Mouse (Mus musculus) intestine, postnatal 0 days (tissue): ENCODE results near the gene Stk4. TPM values are rescaled to one million over a fixed set of nuclear protein-coding genes. Genes with fewer than 3 reads are reported as not detected.
"Not testable (repeated sequence)": the region's sequence is repeated elsewhere in the genome, so short reads cannot be mapped to it uniquely, and the experiment has no call there.

Experiments
- ATAC-seq: fragments of 200-750 bp; cut with Nextera tagmentation; 2 replicates; pipeline ENCODE4 v1.8.0; 2017; ENCODE audit warnings: mild to moderate bottlenecking, moderate TSS enrichment, moderate library complexity
- H3K27ac ChIP-seq: fragments of 300-500 bp; sonication (generic); 2 replicates; pipeline ENCODE4 v1.5.1; 2014; ENCODE audit warnings: mild to moderate bottlenecking, low read depth, low read length, moderate library complexity
- H3K27me3 ChIP-seq: fragments of 300-500 bp; sonication (generic); replicated peaks from 2 replicates; pipeline ENCODE4 v1.6.1; 2014; ENCODE audit warnings: low read length, mixed read lengths; ENCODE audit not compliant: control insufficient read depth, insufficient read depth
- H3K36me3 ChIP-seq: fragments of 300-500 bp; sonication (generic); 2 replicates; pipeline ENCODE4 v1.6.1; 2014; ENCODE audit warnings: mild to moderate bottlenecking, moderate library complexity; ENCODE audit not compliant: control insufficient read depth, insufficient read depth
- H3K4me1 ChIP-seq: fragments of 300-500 bp; sonication (generic); replicated peaks from 2 replicates; pipeline ENCODE4 v1.6.1; 2014; ENCODE audit warnings: antibody characterized with exemption, low read length, mixed read lengths; ENCODE audit not compliant: control insufficient read depth, insufficient read depth
- H3K4me2 ChIP-seq: fragments of 300-500 bp; sonication (generic); replicated peaks from 2 replicates; pipeline ENCODE4 v1.6.1; 2014; ENCODE audit warnings: low read depth, mild to moderate bottlenecking, moderate library complexity
- H3K4me3 ChIP-seq: fragments of 300-500 bp; sonication (generic); 2 replicates; pipeline ENCODE4 v1.5.1; 2014; ENCODE audit warnings: low read depth, low read length
- H3K9ac ChIP-seq: fragments of 300-500 bp; sonication (generic); 2 replicates; pipeline ENCODE4 v1.6.1; 2014; ENCODE audit warnings: mild to moderate bottlenecking, low read depth, low read length
- H3K9me3 ChIP-seq: fragments of 300-500 bp; sonication (generic); 2 replicates; pipeline ENCODE4 v1.6.1; 2016; ENCODE audit warnings: mixed run types; ENCODE audit not compliant: control insufficient read depth
- CTCF ChIP-seq: sonication (generic); IDR thresholded peaks from 2 replicates; pipeline ENCODE4 v1.5.1; 2016; ENCODE audit warnings: low read depth, mild to moderate bottlenecking, control low read depth, antibody characterized with exemption, moderate library complexity
- WGBS: fragments of 180-500 bp; shearing (Covaris S2); extraction: QIAGEN DNeasy Blood & Tissue Kit; methylation state at CpG from one replicate; pipeline ENCODE4 v1.1.7; 2014; 5-methylcytosine and 5-hydroxymethylcytosine counted together
- polyA plus RNA-seq: library from polyadenylated mRNA; unstranded; fragments of >200 nt; fragmentation: Nextera tagmentation; extraction: Ambion mirVana; gene quantifications from 2 replicates; pipeline ENCODE4 v1.2.1, GENCODE M21; 2015

The Stk4 gene
- polyA plus RNA-seq, 1 experiment from 2014 or later, result 12.2 TPM

DNA sequence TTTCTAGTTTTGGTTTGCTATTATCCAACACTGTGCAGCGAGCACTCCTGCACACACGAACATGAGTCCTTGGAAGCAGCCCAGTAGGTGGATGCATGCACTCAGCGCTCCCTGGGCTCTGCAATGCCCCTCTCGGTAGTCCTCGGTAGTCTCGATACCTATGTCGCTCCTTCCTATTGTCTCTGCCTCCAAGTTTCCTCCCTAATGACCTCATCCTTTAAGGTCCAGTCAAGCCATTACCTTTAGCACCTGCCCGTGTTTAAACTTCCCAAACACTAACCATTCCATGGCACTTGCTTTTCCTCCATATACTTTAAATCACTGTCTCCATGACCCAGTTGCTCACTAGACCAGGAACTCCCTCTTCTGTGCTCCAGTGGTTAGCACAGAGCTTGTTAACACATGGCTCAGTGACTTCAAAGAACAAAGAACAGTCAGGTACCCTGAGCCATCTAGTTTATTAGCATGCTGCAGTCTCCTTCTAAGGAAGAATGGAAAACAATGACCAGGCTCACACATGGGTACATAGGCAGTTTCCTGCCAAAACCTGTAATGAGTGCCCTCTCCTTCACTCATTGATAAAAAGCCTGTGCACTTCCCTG is 10.4 kb upstream of the Stk4 start:
- WGBS, result 86% methylated on average over 8 of the region's 8 CpGs
- Histone ChIP-seq H3K27ac (no peak overlapping the region), H3K9ac (no peak overlapping the region), H3K4me3 (no peak overlapping the region), H3K4me1 (no peaks in the 10 kb centered on the region), H3K36me3 (peaks cover 85% of the 10 kb centered on the region), H3K9me3 (no peaks in the 10 kb centered on the region), H3K4me2 (no peak overlapping the region), H3K27me3 (no peaks in the 10 kb centered on the region)
- ATAC-seq, result no peak
- TF ChIP-seq CTCF, result no peak

DNA sequence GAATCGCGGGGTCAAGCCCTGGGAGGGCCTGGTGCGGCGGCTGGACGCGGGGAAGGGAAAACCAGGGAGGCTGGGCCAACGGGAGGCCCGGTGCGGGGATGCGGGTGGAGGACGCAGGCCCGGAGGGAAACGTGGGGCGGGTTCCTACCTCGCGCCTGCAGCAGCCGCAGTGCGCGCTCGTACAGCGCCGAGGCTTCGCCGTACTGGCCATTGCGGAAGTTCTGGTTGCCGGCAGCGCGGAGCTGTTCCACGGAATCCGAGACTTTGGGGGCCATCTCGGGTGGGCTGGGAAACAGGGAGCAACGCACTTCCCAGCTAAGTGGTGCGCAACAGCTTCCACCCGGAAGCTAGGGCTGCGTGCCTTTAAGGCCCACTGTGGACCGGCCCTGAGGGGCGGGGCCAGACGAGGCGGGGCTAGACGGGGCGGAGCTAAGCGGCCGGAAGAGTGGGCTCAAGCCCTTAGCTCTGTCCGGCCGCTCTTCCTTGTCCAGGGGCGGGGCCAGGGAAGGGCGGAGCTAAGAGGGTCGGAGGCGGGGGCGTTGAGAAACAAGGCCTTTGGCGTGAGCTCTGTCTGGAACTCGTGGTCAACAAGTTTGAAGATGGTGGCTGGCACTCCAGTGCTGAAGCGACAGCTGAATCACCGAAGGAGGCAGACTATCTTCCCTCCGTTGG is 779 bp downstream of the Stk4 start, which contains the start of gene Tomm34:
Gene Tomm34 (minus strand): TSS at position 405 of the 672 bp plus-strand sequence.
- 0 out of 2 replicates have a peak, but pooled peaks have one; percentile 9 for TF ChIP-seq CTCF
- Histone ChIP-seq H3K27ac (peak within 1 kb of the TSS; percentile 84), H3K4me1 (no peaks in the 10 kb centered on the region), H3K9ac (peak within 1 kb of the TSS; percentile 91), H3K4me3 (peak within 1 kb of the TSS; percentile 98), H3K9me3 (no peaks in the 10 kb centered on the region), H3K36me3 (peaks cover 10% of the 10 kb centered on the region), H3K4me2 (peak within 1 kb of the TSS; percentile 84), H3K27me3 (no peaks in the 10 kb centered on the region)
- ATAC-seq, result peak; percentile 92
- under 1% methylated on average over 54 of the region's 55 CpGs for WGBS

DNA sequence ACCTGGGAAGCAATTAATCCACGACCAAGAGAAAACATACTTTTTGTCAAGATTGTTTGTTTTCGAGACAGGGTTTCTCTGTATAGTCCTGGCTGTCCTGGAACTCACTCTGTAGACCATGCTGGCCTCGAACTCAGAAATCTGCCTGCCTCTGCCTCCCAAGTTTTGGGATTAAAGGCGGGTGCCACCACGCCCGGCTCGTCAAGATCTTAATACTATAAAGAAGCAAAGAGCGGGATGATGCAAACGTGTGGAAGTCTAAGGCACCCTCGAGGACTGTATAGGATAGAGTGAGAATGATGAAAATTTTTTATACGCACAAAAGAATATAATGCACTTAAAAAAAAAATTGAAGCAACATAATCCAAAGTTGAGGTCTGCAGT is 1.3 kb downstream of the Stk4 start:
- peak overlapping the region; percentile 98 for H3K4me3 ChIP-seq
- not testable (repeated sequence) for ATAC-seq, H3K9me3 ChIP-seq, H3K36me3 ChIP-seq, H3K4me1 ChIP-seq, H3K9ac ChIP-seq, H3K27me3 ChIP-seq
- peak overlapping the region; percentile 84 for H3K4me2 ChIP-seq
- peak overlapping the region; percentile 47; the same call in 1 of the 2 replicates for H3K27ac ChIP-seq
- 74% methylated on average over 11 of the region's 11 CpGs for WGBS

DNA sequence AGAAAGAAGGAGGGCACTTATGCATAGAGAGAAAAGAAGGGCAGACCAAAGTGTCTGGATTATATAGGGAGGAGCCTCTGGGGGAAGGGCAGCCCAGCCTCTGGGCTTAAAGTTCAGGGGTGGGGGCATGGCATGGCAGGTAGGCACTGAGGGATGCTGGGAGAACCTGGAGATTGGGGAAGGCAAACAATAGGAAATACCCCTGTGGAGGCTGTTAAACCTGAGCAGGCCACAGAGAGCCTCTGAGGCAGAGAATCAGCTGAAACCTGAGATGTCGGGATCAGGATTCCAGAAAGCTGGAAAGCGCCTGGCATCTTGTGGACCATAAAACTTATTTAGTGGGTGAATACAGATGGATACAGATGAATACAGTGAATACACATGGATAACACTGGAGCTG is 2.0 kb downstream of the Stk4 start:
- H3K9me3 ChIP-seq, result no peaks in the 10 kb centered on the region
- H3K4me2 ChIP-seq, result no peak overlapping the region
- no peak overlapping the region for H3K4me3 ChIP-seq
- H3K4me1 ChIP-seq, result no peaks in the 10 kb centered on the region; the same call in 1 of the 2 replicates
- no peak for ATAC-seq
- TF ChIP-seq CTCF, result no peak
- no peaks in the 10 kb centered on the region for H3K36me3 ChIP-seq
- no peaks in the 10 kb centered on the region for H3K27me3 ChIP-seq
- no peak overlapping the region for H3K9ac ChIP-seq
- 93% methylated on average over 2 of the region's 2 CpGs for WGBS
- H3K27ac ChIP-seq, result no peak overlapping the region

DNA sequence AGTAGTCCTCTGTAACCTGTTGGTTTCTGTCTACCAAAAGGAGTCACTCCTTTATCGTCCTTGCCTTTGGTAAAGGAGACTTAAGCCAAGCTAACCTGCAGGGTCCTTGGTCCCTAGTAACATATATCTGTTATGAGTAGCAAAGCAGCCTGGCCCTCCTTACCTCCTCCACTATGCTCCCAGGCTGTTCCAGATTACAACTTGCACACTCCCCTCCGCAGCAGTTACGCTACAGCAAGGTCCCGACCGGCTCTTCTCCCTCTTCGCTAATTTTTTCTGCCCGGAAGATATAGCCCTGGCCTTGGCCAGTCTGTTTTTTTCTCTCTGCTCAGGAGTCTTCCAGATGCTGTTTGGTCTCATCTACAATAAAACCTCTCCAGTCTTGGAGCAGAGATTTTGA is 3.0 kb downstream of the Stk4 start:
- ATAC-seq, result no peak
- no peak for TF ChIP-seq CTCF

DNA sequence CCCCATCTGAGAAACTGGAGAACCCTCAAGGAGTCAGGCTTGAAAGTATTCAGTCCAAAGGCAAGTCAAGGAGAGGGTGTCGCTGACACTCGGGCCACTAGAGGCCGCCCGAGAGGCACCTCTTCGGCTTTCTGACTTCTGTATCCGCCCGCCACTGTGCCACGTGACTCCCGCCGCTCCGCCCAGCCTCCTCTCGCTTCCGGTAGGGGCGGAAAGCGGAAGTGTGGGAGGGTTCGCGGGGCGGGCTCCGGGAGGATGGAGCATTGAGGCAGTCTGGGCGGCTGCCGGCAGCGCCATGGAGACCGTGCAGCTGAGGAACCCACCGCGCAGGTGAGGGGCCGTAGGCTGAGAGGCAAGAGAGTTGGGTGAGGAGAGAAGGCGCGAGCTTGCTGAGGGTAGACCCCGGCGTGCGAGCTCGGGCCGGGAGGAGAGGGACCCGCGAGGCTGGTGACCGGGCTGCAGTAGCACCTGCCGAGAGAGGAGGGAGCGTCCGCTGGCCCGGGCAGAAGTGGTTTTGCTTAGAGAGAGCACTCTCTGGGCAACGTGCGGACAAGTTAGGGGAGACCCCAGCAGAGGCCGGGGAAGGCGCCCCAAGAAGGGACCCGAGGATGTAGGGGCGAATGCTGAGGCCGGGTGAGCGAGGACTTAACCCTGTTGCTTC is 3.9 kb downstream of the Stk4 start:
- Histone ChIP-seq H3K4me1 (no peaks in the 10 kb centered on the region; the same call in 1 of the 2 replicates), H3K36me3 (no peaks in the 10 kb centered on the region), H3K4me3 (peak overlapping the region; percentile 92), H3K27me3 (no peaks in the 10 kb centered on the region), H3K9ac (peak overlapping the region; percentile 61), H3K9me3 (no peaks in the 10 kb centered on the region), H3K27ac (peak overlapping the region; percentile 50), H3K4me2 (peak overlapping the region; percentile 84)
- peak; percentile 91 for TF ChIP-seq CTCF
- peak; percentile 85 for ATAC-seq
- WGBS, result under 1% methylated on average over 48 of the region's 48 CpGs

More for the DNA sequence above, 3.0 kb downstream of the Stk4 start:
- no peak overlapping the region for H3K4me3 ChIP-seq
- H3K4me2 ChIP-seq, result no peak overlapping the region
- H3K27ac ChIP-seq, result no peak overlapping the region
- H3K9me3 ChIP-seq, result no peaks in the 10 kb centered on the region
- H3K36me3 ChIP-seq, result no peaks in the 10 kb centered on the region
- H3K9ac ChIP-seq, result no peak overlapping the region
- 83% methylated on average over 7 of the region's 7 CpGs for WGBS
- no peaks in the 10 kb centered on the region for H3K27me3 ChIP-seq
- H3K4me1 ChIP-seq, result no peaks in the 10 kb centered on the region; the same call in 1 of the 2 replicates
